Mouse (Mus musculus) granulocyte monocyte progenitor cell, adult 5-6 weeks (primary cell): ENCODE results near the gene Mitf. TPM values are rescaled to one million over a fixed set of nuclear protein-coding genes. Genes with fewer than 3 reads are reported as not detected.
A peak's percentile ranks its signal among the peaks of the same experiment; 100 is the strongest.

Source experiments
- ATAC-seq: replicated peaks from 2 replicates; pipeline ENCODE4 v1.8.0; 2016; ENCODE audit warnings: mild to moderate bottlenecking, moderate TSS enrichment, inconsistent platforms; ENCODE audit not compliant: poor library complexity, severe bottlenecking
- total RNA-seq, 2 experiments: library from RNA; stranded (forward) in 1 of 2; stranded (reverse) in 1 of 2; fragments of 200-712, 200-1000 nt in 1 of 2; fragments of >200 nt in 1 of 2; fragmentation: Nextera tagmentation in 1 of 2; gene quantifications; 2 replicates each; pipeline ENCODE4 v1.2.3; 2014 to 2017

Mitf gene
- total RNA-seq, 2 experiments from 2014 or later, result 6.6 to 7.4 TPM

DNA sequence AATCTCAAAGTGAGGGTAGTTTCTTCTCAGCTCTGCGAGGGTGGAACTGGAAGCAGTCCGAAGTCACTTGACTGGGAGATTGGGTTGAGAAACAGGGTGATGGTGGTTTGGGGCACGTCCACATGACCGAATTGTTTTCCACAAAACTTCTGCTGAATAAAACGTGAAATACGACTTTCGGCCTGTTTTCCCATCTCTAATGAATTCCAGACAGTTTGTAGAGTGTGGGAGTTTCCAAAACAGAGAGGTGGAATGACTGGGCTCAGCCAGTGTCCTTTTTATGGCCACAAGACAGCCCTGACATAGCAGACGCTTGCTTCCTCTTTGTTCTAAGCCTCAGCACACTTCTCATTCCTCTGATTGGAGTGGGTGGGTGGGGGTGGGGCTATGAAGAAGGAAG is 13.7 kb downstream of the Mitf start:
- ATAC-seq, result peak; percentile 65

DNA sequence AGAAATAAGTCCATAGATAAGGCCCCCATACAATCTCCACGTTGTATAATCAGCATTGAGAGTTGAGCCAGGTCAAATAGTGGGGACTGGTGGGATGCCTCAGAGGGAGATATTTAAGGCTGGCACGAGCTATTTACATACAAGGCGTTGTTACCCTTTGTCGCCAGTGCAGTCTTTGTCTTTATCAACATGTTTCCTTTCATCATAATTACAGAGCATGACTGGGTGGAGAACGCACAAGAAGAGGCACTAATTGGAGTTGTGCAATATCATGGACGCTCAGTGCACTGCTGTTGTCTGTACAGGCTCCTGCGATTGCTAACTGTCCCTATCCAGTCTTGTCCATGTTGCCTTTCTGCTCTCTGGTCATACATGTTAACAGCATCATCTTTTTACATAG is 15.0 kb downstream of the Mitf start:
- peak; percentile 29 for ATAC-seq

DNA sequence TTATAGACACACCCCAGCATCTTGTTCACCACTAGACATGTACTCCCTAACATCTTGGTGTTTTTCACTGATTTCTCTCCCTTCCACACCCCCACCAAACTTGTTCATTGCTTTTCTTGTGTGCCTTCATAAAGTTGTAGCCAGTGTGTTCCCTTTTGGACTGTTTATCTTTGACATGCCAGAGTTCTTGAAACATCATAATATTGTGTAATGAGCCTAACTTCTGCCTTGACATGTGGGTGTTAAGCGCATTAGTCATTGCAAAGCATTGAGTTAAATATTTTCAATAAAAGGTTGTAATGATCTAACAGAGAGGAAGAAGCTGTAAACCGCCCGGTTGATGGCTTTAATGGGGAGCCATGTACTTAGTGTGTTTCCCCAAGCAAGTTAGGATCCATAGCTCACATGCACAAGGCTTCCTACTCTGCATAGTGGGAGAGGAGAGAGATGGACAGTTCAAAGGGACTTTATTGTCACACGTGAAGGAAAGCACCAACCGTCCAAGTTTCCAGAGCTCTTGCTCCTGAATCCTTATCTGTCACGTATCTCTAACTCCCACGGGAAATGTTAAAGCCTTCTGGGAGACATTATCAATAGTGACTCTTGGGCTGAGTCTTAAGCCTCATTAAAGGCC is 19.9 kb downstream of the Mitf start:
- ATAC-seq, result 0 out of 2 replicates have a peak, but pooled peaks have one; percentile 22

DNA sequence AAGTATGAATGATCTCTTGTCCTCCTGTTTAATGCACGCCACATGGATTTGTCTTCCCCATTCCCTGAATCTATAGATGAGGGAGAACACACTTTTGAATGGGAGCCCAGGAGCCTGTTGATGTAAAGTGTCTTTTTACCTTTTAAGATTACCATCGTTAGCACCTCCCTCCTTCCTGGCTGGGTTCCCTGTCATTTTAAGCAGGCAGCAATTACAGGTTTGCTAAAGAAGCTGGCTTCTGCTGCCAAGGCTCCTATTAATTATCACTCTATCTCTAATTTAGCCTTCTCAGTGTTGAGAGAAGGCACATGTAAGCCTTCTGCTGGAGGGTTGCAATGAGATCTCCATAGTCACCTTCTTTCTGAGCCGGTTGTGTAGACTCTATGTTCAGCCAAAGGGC is 21.2 kb downstream of the Mitf start:
- ATAC-seq, result no peak

DNA sequence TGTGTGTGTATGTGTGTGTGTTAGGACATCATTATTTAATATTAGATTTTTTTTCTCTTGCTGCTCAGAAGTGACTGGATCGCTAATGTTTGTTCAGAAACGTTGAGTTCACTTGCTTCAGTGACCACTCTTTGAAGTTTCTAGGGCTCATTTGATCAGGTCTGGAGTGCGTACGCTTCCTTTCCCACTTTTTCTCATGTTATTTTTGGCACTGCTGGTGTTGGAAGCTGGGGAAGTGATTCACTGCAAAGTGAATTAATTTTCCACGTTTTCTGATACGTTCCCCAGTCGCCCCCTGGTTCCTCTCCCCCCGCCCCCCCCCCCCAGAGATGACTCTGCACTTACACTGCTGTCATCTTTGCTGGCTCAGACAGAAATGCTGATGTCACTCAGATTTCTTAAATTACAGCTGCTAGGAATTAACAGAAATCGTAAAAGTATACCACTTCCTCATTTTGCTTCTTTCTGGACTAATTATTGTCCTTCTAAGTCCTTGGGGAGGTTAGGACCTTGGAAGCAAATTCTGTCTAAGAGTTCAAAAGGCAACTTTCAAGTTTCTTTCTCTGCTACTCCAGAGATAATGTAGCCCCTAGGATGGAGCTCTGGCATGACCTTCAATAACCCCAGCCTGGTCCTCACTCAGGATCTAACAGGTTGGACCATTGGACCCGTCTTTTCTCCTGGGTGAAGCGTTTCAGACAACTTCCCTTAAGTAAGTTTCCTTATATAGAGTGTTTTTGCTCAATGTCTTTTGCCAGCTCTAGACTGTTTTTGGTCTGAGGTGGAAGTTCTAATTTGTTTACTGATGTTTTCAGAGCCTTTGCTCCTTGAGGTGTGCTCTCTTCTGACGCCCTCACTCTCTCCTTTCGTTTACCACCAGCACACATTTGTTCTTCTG is 22.2 kb downstream of the Mitf start:
- ATAC-seq, result peak; percentile 91

DNA sequence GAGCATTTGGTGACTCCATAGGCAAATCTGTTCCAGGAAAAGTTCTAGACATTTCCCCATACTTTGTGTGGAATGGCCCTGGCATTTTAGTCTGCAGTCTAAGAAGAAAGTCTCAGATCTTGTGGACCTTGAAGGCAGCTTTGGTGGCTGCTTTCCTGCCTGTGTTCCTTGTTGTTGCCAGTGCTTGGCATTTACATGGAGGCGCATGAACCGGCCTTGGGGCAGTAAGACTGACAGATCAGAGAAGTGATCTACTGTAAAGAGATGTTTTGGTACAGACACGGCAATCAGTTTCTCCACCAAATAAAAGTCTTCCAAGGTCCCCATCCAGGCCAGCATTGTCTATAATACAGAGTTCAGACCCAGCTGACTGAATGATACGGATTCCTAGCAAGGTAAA is 25.6 kb downstream of the Mitf start:
- no peak for ATAC-seq

DNA sequence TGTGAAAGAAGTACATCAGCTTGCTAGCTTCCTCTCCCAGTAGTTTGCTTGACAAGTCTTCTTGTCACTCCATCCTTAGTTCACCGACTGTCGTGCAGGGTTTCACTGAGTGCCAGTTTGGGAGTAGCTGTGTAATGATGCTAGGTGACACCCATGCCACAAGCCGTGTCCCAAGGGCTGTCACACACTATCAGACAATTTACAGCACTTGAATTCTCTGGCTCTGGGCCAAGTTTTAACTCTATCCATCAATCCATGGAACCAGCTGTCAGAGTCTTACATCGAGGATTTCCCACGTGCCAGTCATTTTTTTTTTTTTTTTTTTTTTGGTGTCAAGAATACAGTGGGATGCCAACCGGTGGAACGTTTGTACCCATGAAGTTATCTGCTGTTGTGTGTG is 29.3 kb downstream of the Mitf start:
- ATAC-seq, result no peak

DNA sequence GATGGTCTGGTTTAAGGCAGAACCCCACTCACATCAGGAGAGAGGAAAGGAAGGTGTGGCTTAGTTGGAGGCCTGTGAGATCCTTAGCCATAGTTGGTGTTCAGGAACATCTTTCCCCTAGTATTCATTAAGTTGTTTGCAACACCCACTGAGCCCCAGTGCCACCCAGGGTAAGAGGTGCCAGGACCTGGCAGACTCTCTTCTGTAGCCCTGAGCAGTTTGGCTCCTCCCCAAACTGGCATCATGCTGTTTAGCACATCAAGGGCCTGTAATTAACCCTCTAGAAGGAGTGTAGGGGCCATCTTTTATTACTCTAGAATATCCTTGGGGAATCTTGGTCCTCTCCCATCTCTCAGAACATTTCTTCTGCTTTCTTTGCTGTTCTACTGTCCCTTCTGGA is 30.9 kb downstream of the Mitf start:
- no peak for ATAC-seq

DNA sequence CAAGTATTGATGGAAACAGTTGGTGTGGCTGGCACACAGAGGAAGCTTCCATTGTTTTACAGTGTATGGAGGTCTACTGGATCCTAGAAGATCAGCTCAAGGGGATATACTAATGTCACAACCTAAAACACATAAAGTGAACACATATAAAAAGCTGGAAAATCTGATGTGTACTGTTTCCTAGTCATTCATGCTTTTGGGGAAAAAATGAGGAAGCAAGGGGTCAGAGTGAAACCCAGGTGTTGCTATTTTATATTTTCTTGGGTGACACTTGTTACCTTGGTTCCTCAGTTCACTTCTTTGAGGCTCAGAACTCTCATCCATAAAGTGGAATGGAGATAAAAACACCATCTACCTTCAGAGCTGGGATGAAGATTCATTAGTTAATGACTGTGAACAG is 32.7 kb downstream of the Mitf start:
- no peak for ATAC-seq

DNA sequence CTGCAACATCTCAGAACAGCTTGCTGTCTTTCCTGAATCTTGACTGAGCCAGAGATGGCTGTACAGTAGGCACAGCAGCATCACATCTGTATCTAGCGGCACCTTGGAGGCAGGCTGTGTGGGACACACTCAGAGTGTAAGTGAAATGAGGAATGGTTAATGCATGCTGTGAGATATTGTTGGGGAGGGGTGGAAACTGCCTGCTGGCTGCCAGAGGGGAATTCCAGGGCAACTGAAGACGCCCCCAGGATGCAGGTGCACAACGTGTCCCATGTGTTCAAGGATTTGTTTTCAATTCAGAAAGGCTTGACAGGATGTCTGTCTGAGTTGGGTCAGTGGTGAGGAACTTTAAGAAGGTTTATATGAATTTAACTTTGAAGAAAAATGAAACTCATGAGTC is 37.3 kb downstream of the Mitf start:
- ATAC-seq, result no peak

DNA sequence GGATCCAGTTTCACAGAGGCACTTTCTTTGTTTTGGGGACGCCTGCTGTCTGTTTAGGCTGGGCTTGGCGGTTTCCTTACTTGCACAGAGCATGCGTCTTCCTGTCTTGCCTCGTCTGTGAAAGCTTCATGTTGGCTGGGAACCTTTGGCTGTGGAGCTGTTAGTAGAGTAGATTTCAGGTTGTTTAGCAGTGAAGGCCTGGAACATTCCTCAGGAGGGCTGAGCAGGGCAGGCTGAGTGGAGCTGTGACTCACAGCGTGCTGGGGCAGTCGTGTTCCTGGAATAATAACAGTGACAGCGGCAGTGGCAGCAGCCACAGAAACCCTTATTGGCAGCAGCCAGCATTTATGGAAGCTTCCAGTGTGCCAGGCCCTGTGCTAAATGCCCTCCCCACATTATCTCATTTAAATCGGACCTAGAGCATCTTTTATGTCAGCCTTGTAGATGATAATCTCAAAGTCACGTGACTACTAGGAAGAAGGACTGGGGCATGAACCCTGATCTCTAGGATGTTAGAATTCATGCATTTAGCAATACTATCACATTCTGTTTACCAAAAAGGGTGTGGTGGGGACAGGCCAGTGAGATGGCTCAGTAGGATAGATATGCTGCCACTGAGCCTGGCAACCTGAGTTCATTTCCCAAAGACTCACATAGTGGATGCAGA is 41.5 kb downstream of the Mitf start:
- ATAC-seq, result no peak

DNA sequence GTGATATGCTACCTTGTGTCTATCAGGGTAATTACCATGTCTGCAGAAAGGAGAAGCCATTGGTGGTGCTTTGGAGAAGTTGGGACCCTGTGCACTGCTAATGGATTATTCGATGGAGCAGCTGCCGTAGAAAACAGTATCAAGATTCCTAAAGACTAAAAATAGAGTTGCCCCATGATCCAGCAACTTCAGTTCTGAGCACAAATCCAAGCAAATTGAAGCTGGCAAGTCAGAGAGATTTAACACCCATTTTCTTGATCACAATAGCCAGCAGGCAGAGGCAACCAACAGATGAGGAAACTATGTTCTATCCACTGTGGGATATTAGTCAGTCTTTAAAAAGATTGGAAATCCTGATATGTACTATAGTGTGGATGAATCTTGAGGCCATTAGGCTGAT is 47.4 kb downstream of the Mitf start:
- ATAC-seq, result no peak

DNA sequence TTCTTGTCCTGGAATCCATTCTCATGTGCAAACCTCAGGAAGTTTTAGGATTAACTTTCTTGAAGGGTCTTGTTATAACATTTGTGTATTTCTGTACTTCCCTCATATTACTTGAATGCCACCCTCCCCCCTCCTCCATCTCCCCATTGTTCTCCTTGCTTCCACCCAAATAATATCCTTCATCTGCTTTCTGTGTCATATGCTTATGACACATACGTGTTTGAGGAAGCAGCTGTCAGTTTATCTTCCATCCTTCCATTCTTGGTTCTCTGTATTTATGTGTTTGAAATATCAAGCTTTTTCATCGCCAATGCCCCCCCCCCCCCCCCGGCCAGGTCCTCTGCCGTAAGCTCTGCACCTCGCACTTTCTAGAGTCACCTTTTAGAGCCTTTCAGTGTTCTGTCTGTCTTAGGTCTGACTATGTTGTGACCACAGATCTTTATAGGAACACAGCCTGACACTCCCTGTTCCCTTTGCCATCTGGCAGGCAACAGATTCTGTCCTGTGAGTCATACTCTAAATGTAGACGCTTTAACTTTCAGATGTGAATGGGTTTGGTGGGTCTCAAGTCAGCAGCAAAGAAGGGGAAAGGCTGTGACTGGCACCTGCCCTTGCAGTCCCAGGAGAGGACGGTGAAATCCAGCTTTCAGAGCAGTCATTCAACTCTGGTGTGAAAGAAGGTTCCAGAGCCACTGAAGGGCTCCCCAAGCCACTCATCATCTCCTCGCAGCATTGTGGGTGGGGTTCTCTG is 48.7 kb downstream of the Mitf start:
- ATAC-seq, result peak; percentile 24

DNA sequence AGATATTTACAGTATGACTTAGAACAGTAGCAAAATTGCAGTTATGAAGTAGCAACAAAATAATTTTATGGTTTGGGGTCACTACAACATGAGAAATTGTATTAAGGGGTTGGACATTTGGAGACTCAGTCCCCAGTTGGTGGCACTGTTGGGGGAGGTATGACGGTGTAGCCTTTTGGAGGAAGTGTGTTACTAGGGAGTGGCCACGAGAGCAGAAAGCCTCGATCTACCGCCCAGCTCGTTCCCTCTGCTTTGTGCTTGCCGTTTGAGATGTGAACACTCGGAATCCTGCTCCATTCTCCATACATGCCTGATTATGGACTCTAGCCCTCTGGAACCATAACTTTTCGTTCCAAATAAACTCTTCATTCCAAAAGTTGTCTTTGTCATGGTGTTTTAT is 49.6 kb downstream of the Mitf start:
- ATAC-seq, result peak; percentile 52

DNA sequence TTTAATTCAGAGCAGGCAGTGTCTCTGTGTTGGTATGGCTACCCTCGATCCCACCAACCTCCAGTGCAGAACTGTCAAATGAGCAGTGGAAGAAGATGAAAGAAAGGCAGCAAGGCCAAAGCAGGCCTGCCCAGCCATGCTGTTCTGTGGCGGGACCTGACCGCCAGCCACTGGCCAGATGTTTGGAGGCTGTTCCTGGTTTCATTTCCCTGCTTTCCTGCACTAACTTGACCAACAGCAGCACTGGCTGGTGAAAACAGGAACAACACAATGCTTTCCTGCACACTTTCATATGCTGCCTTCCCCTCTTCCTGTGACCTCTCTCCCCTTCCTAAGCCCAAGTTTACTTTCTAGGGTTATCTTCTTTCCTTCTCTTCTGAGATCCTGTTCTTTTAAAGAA is 50.8 kb downstream of the Mitf start:
- peak; percentile 90 for ATAC-seq

DNA sequence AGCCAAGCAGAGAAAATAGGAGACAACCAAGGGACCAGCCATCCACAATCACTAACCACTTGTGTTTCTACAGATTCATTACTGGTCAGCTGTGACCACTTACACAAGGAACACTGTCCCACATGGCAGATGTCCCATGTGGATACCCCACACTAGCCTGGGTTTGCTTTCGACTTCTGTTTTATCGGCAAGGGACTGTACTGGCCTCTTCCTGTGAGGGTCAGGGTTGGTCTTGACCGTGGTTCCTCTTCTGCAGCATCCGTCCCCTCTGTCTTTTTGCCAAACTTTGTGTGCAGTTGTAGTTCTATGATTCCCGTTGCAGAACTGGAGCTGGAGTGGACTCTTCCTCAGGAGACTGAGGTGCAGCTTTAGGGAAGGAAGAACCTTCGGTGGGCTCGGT is 59.7 kb downstream of the Mitf start:
- peak; percentile 79 for ATAC-seq

DNA sequence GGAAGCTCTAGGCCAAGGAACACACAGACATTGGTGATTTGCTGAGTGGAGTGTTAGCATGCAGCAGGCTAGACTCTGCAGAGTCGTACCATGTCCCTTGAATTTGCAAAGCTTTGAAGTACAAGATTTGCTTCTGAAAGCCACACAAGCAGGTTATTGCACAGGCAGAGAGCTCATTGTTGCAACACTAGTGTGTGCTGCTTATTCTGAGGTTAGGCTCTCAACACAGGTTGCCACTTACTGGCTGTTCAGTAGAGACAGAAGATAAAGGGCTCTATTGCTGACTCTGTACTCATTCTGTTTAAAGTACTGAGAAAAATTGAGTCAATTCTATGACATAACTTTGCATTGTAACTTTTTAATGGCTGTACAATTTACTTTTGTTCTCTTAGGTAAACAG is 61.2 kb downstream of the Mitf start:
- peak; percentile 43 for ATAC-seq

DNA sequence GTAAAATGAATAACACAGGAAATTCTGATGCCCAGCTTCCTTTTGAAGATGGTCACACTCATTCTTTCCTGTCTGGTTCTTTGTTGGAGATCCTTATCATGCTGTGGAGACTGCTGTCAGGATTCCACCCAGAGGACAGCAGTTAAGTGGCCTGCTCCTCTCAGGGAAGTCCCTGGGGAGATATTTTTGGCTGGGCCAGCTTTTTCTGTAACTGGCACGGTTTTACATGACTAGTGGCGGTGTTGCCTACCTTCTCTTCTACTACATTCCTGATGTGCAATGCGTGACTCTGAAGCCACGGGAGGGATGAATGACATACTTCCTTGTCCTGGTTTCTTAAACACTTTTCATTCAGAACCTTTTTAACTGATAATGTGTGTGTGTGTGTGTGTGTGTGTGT is 63.1 kb downstream of the Mitf start:
- ATAC-seq, result no peak

DNA sequence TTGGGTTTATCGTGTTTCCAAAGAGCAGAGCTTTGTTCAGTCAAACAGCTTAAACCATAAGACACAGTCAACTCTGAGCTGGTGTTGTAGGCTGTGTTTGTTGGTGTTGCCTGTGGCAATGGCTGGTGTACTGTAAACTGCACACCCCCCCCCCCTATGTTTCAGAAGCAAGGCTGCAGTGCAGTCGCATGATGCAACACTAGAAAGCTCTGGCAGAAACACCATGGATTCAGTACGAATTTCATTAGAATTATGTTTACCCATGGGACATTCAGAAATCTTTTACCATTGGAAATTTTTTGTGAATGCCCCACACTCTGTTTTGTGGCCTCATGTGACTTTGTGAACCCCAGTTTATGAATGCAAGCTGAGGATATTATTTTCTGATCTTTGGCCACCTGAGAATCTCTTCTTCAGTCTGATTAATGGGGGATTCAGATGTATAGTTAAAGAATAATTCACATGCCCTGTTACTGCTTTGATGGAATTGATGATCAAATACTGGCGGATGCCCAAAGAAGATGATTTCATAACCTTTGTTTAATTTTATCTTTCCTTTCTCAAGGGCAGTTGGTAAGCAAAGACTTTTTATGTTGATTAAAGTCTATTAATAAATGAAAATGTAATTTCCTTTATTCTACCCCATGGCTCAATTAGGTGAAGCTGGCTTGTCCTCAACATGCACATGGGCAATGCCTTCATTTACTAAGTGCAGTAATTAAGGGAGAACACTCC is 64.6 kb downstream of the Mitf start:
- ATAC-seq, result no peak

DNA sequence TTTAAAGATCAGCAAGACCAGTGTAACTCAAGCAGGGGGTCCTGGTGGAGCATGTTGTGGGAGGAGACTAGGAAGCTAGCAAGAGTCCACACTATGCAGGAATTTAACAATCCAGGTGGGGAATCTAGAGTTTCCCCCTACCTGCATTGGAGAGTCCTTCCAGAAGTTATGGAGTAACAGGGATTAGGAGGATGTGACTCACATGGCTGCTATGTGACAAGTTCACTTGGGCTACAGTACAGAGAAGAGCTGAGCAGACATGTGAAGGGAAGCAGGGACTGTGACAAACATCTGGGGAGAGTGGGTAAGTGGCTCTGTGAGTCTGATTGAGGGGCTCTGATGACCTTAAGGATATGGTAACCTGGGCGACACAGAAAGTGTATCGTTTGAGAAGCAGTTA is 66.2 kb downstream of the Mitf start:
- ATAC-seq, result no peak
